Mouse (Mus musculus): ENCODE results near the gene Slc9a3r2. TPM values are rescaled to one million over a fixed set of nuclear protein-coding genes. Genes with fewer than 3 reads are reported as not detected.

Gene Slc9a3r2
- total RNA-seq, 1 experiment: 22.7 TPM

DNA sequence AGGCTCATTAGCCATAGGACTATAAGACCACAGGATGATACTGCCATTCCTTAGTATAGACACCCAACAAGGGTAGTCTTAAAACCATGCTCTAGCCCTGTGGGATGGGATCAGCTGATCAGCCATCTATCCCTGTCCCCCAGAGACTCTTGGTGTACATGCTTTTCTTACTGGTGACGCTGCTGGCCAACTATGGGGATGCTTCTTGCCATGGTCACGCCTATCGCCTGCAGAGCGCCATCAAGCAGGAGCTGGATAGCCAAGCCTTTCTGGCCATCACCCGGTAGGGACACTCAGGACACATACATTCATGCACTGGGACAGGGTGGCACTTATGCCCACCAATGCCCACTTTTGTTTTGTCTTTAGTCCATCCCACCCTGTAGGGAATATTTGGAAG lies 58.4 kb downstream of the Slc9a3r2 start:
- Histone ChIP-seq H3K4me3 (ENCODE audit: insufficient read depth in 1 of 2, low read depth in 1 of 2, low read length in 2 of 2, poor library complexity in 1 of 2, severe bottlenecking in 1 of 2) (no peak overlapping the region), H3K36me3 (ENCODE audit: control insufficient read depth, insufficient read depth, low read length, poor library complexity, severe bottlenecking) (peaks cover 43% of the 10 kb centered on the region), H3K27ac (ENCODE audit: insufficient read depth, low read depth, low read length, poor library complexity, severe bottlenecking) (no peak overlapping the region), H3K4me1 (ENCODE audit: control insufficient read depth in 2 of 2, insufficient read depth in 2 of 2, low read length in 2 of 2, poor library complexity in 1 of 2) (peaks cover 0 to 10% of the 10 kb centered on the region in 2 experiments; a peak in 2 of 4 replicates), H3K9me3 (ENCODE audit: control insufficient read depth, insufficient read depth, low read depth, low read length) (no peaks in the 10 kb centered on the region), H3K9ac (ENCODE audit: insufficient read depth, low read depth, low read length, poor library complexity, severe bottlenecking) (no peak overlapping the region)
- DNase-seq (ENCODE audit: low read depth, low spot score): no peak
- in situ Hi-C loops (cut with MboI; ENCODE audit: low sequenced_read_pairs in 2 of 2, unreplicated experiment in 2 of 2): no loop called here
- TF ChIP-seq ZC3H11A (IDR thresholded peaks at IDR 0.05; ENCODE audit: borderline replicate concordance, low read depth, low read length) (no peak), HCFC1 (IDR thresholded peaks at IDR 0.05; ENCODE audit: borderline replicate concordance, insufficient read depth, low read length) (no peak), CHD2 (IDR thresholded peaks at IDR 0.05; ENCODE audit: low read depth, low read length) (no peak), MAFK (IDR thresholded peaks at IDR 0.05; ENCODE audit: insufficient read depth, low read depth, low read length) (no peak)

DNA sequence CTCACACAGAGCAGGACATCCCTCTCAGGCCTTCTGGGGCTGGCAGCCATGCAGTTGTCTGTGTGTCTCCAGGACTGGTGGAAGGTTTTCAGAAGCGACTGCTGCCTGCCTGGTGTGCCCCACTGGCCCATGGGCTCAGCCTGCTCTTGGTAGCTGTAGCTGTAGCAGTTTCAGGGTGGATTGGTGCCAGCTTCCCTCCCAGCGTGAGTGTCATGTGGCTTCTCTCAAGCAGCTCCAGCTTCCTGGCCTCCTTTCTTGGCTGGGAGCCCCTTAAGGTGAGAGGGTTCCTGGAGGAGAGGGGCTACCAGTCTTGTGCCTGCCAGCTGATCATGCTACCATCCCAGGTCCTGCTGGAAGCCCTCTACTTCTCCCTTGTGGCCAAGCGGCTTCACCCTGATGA lies 59.2 kb downstream of the Slc9a3r2 start:
- Histone ChIP-seq H3K27ac (ENCODE audit: insufficient read depth, low read depth, low read length, poor library complexity, severe bottlenecking) (no peak overlapping the region), H3K9ac (ENCODE audit: insufficient read depth, low read depth, low read length, poor library complexity, severe bottlenecking) (no peak overlapping the region), H3K4me3 (ENCODE audit: insufficient read depth in 1 of 2, low read depth in 1 of 2, low read length in 2 of 2, poor library complexity in 1 of 2, severe bottlenecking in 1 of 2) (no peak overlapping the region), H3K4me1 (ENCODE audit: control insufficient read depth in 2 of 2, insufficient read depth in 2 of 2, low read length in 2 of 2, poor library complexity in 1 of 2) (peaks cover 0 to 10% of the 10 kb centered on the region in 2 experiments; a peak in 2 of 4 replicates), H3K9me3 (ENCODE audit: control insufficient read depth, insufficient read depth, low read depth, low read length) (no peaks in the 10 kb centered on the region), H3K36me3 (ENCODE audit: control insufficient read depth, insufficient read depth, low read length, poor library complexity, severe bottlenecking) (peaks cover 40% of the 10 kb centered on the region; the same call in 1 of the 2 replicates)
- TF ChIP-seq HCFC1 (IDR thresholded peaks at IDR 0.05; ENCODE audit: borderline replicate concordance, insufficient read depth, low read length) (no peak), MAFK (IDR thresholded peaks at IDR 0.05; ENCODE audit: insufficient read depth, low read depth, low read length) (no peak), ZC3H11A (IDR thresholded peaks at IDR 0.05; ENCODE audit: borderline replicate concordance, low read depth, low read length) (no peak), ZNF384 (IDR thresholded peaks at IDR 0.05; ENCODE audit: low read depth, low read length) (no peak), CHD2 (IDR thresholded peaks at IDR 0.05; ENCODE audit: low read depth, low read length) (no peak)
- DNase-seq (ENCODE audit: low read depth, low spot score): no peak
- in situ Hi-C loops (cut with MboI; ENCODE audit: low sequenced_read_pairs in 2 of 2, unreplicated experiment in 2 of 2): no loop called here

Other genes with a start within 250 kb of the Slc9a3r2 start
- 107 and 138 TPM in 2 replicates for gene Rnps1, start 235.8 kb downstream of the Slc9a3r2 start, total RNA-seq (2012; rRNA removed)
- 38.0 and 42.9 TPM in 2 replicates for gene Eci1, start 223.7 kb downstream of the Slc9a3r2 start, total RNA-seq (2012; rRNA removed)
- 1.2 and 1.8 TPM in 2 replicates for gene Dnase1l2, start 207.2 kb downstream of the Slc9a3r2 start, total RNA-seq (2012; rRNA removed)
- 23.4 and 38.2 TPM in 2 replicates for gene E4f1, start 180.0 kb downstream of the Slc9a3r2 start, total RNA-seq (2012; rRNA removed)
- gene Pgp, start 179.9 kb downstream of the Slc9a3r2 start, total RNA-seq (2012; rRNA removed): 12.8 and 16.6 TPM in 2 replicates
- 1.2 and 1.4 TPM in 2 replicates for gene Bricd5, start 176.4 kb downstream of the Slc9a3r2 start, total RNA-seq (2012; rRNA removed)
- gene Mlst8, start 171.2 kb downstream of the Slc9a3r2 start, total RNA-seq (2012; rRNA removed): 24.2 and 32.8 TPM in 2 replicates
- gene Caskin1, start 161.7 kb downstream of the Slc9a3r2 start, total RNA-seq (2012; rRNA removed): 1.8 and 2.0 TPM in 2 replicates
- gene Traf7, start 122.4 kb downstream of the Slc9a3r2 start, total RNA-seq (2012; rRNA removed): 149 and 228 TPM in 2 replicates
- 2.8 and 7.4 TPM in 2 replicates for gene Rab26, start 116.1 kb downstream of the Slc9a3r2 start, total RNA-seq (2012; rRNA removed)
- 27.8 and 35.9 TPM in 2 replicates for gene Pkd1, start 100.5 kb downstream of the Slc9a3r2 start, total RNA-seq (2012; rRNA removed)
- gene Tsc2, start 17.7 kb downstream of the Slc9a3r2 start, total RNA-seq (2012; rRNA removed): 93.0 and 118 TPM in 2 replicates
- 39.4 and 43.0 TPM in 2 replicates for gene Nthl1, start 17.6 kb downstream of the Slc9a3r2 start, total RNA-seq (2012; rRNA removed)
- 3.0 and 6.0 TPM in 2 replicates for gene Npw, start 8.1 kb upstream of the Slc9a3r2 start, total RNA-seq (2012; rRNA removed)
- 39.7 and 55.9 TPM in 2 replicates for gene Zfp598, start 19.4 kb upstream of the Slc9a3r2 start, total RNA-seq (2012; rRNA removed)
- gene Syngr3, start 39.6 kb upstream of the Slc9a3r2 start, total RNA-seq (2012; rRNA removed): 4.1 and 13.1 TPM in 2 replicates
- 61.8 and 63.4 TPM in 2 replicates for gene Gfer, start 45.8 kb upstream of the Slc9a3r2 start, total RNA-seq (2012; rRNA removed)
- 2.9 and 7.5 TPM in 2 replicates for gene Noxo1, start 45.9 kb upstream of the Slc9a3r2 start, total RNA-seq (2012; rRNA removed)
- 108 and 119 TPM in 2 replicates for gene Tbl3, start 57.3 kb upstream of the Slc9a3r2 start, total RNA-seq (2012; rRNA removed)
- gene Rnf151, start 67.7 kb upstream of the Slc9a3r2 start, total RNA-seq (2012; rRNA removed): 0.71 and 0.95 TPM in 2 replicates
- gene Rps2, start 67.8 kb upstream of the Slc9a3r2 start, total RNA-seq (2012; rRNA removed): 3,495 and 3,661 TPM in 2 replicates
- gene Ndufb10, start 74.2 kb upstream of the Slc9a3r2 start, total RNA-seq (2012; rRNA removed): 147 and 191 TPM in 2 replicates
- 0.16 and 0.67 TPM in 2 replicates for gene Rpl3l, start 77.5 kb upstream of the Slc9a3r2 start, total RNA-seq (2012; rRNA removed)
- gene Msrb1, start 86.3 kb upstream of the Slc9a3r2 start, total RNA-seq (2012; rRNA removed): 23.5 and 30.2 TPM in 2 replicates
- gene Hs3st6, start 102.7 kb upstream of the Slc9a3r2 start, total RNA-seq (2012; rRNA removed): 1.6 and 2.3 TPM in 2 replicates
- 0.13 and 0.42 TPM in 2 replicates for gene Meiob, start 154.0 kb upstream of the Slc9a3r2 start, total RNA-seq (2012; rRNA removed)
- 37.3 and 40.5 TPM in 2 replicates for gene Hagh, start 189.8 kb upstream of the Slc9a3r2 start, total RNA-seq (2012; rRNA removed)
- 9.7 and 9.8 TPM in 2 replicates for gene Fahd1, start 200.0 kb upstream of the Slc9a3r2 start, total RNA-seq (2012; rRNA removed)
- 2.5 and 5.8 TPM in 2 replicates for gene Igfals, start 215.7 kb upstream of the Slc9a3r2 start, total RNA-seq (2012; rRNA removed)
- gene Nubp2, start 236.0 kb upstream of the Slc9a3r2 start, total RNA-seq (2012; rRNA removed): 85.8 and 118 TPM in 2 replicates
- 34.2 and 37.1 TPM in 2 replicates for gene Spsb3, start 236.3 kb upstream of the Slc9a3r2 start, total RNA-seq (2012; rRNA removed)
- 21.8 and 33.7 TPM in 2 replicates for gene Eme2, start 244.8 kb upstream of the Slc9a3r2 start, total RNA-seq (2012; rRNA removed)
- 36.1 and 39.6 TPM in 2 replicates for gene Mrps34, start 244.8 kb upstream of the Slc9a3r2 start, total RNA-seq (2012; rRNA removed)
- 59.4 and 84.1 TPM in 2 replicates for gene Nme3, start 246.2 kb upstream of the Slc9a3r2 start, total RNA-seq (2012; rRNA removed)

All from ES-E14 (cell line).